Mouse (Mus musculus) CH12.LX (cell line): ENCODE measurements around the gene Tns4.

Experiments
- CTCF ChIP-seq, 2 experiments: IDR thresholded peaks in 1 of 2; conservative IDR thresholded peaks in 1 of 2; 2 replicates each; pipeline ENCODE4 v1.5.1; 2011 to 2012; ENCODE audit warnings: low read depth in 2 of 2, low read length in 2 of 2, improper control_type of control experiment in 1 of 2, inconsistent platforms in 1 of 2, mild to moderate bottlenecking in 1 of 2, moderate library complexity in 1 of 2
- EP300 ChIP-seq: IDR thresholded peaks from 2 replicates; pipeline ENCODE4 v1.6.1; 2011; ENCODE audit warnings: low read length, improper control_type of control experiment
- JUND ChIP-seq: conservative IDR thresholded peaks from 2 replicates; pipeline ENCODE4 v1.6.1; 2011; ENCODE audit warnings: low read depth, low read length, improper control_type of control experiment
- MAFK ChIP-seq: IDR thresholded peaks from 2 replicates; pipeline ENCODE4 v1.6.1; 2011; ENCODE audit warnings: low read length, improper control_type of control experiment; ENCODE audit not compliant: insufficient replicate concordance
- MAX ChIP-seq: IDR thresholded peaks from 2 replicates; pipeline ENCODE4 v1.6.1; 2011; ENCODE audit warnings: low read length, improper control_type of control experiment
- MAZ ChIP-seq: IDR thresholded peaks from 2 replicates; pipeline ENCODE4 v1.6.1; 2012; ENCODE audit warnings: low read depth, mild to moderate bottlenecking, inconsistent platforms, low read length, improper control_type of control experiment, moderate library complexity
- MXI1 ChIP-seq: IDR thresholded peaks from 2 replicates; pipeline ENCODE4 v1.6.1; 2011; ENCODE audit warnings: mild to moderate bottlenecking, low read depth, low read length, improper control_type of control experiment
- MYC ChIP-seq: IDR thresholded peaks from 2 replicates; pipeline ENCODE4 v1.6.1; 2011; ENCODE audit warnings: low read depth, mild to moderate bottlenecking, improper control_type of control experiment, low read length
- POLR2A ChIP-seq: IDR thresholded peaks from 2 replicates; pipeline ENCODE4 v1.6.1; 2011; ENCODE audit warnings: low read depth, mild to moderate bottlenecking, improper control_type of control experiment, low read length
- POLR2AphosphoS2 ChIP-seq: IDR thresholded peaks from 2 replicates; pipeline ENCODE4 v1.6.1; 2011; ENCODE audit warnings: low read depth, low read length, improper control_type of control experiment
- SMC3 ChIP-seq: IDR thresholded peaks from 2 replicates; pipeline ENCODE4 v1.6.1; 2011; ENCODE audit warnings: low read depth, low read length, improper control_type of control experiment
- TBP ChIP-seq: conservative IDR thresholded peaks from 2 replicates; pipeline ENCODE4 v1.6.1; 2011; ENCODE audit warnings: low read depth, low read length, improper control_type of control experiment
- UBTF ChIP-seq: IDR thresholded peaks from 2 replicates; pipeline ENCODE4 v1.6.1; 2012; ENCODE audit warnings: low read depth, mild to moderate bottlenecking, inconsistent platforms, low read length, improper control_type of control experiment, moderate library complexity
- ZMIZ1 ChIP-seq: IDR thresholded peaks from 2 replicates; pipeline ENCODE4 v1.6.1; 2012; ENCODE audit warnings: low read depth, mild to moderate bottlenecking, inconsistent platforms, low read length, improper control_type of control experiment

GRCm38 (mm10) chr11:99091666-99092065, 2.6 kb upstream of the Tns4 start:
- TF ChIP-seq MAFK (no peak), CTCF (conservative IDR thresholded peaks at IDR 0.05 in 1 of 2, IDR thresholded peaks at IDR 0.05 in 1 of 2; ENCODE audit: low read depth in 2 of 2, low read length in 2 of 2) (no peak), MAZ (no peak), ZMIZ1 (no peak), POLR2A (no peak), UBTF (no peak), SMC3 (no peak), POLR2AphosphoS2 (no peak), JUND (no peak), MAX (no peak), EP300 (no peak), MYC (no peak), MXI1 (no peak), TBP (no peak)
